Mouse (Mus musculus) gastrocnemius, postnatal 4 days (tissue): ENCODE results near the gene Rnf166. TPM values are rescaled to one million over a fixed set of nuclear protein-coding genes. Genes with fewer than 3 reads are reported as not detected.

Experiments
- DNase-seq, 2 experiments: peaks; one replicate each; pipeline ENCODE4 v3.0.0; 2021 to 2022; ENCODE audit warnings: low spot score in 2 of 2, mixed read lengths in 2 of 2
- total RNA-seq, 2 experiments: library from RNA; stranded (reverse); gene quantifications; 2 replicates each; pipeline ENCODE4 v1.2.3; 2021

Gene Rnf166
- total RNA-seq, 2 experiments from 2014 or later = 36.9 to 40.1 TPM

DNA sequence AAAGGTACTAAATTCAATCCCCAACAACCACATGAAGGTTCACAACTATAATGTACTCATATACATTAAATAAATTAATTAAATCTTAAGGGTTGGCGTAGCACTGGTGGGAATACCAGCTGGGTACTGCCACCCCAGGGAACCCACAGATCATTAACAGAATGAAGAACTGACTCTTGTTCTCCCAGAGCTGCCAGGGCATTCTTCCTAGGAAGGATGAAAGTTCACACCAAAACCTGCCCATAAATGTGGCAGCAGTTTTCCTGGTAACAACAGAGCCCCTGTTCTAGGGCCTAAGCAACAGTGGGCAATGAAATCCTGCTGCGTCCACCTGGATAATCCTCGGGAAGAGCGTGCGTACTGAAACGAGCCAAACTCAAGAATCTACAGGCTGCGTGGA is 33.5 kb downstream of the Rnf166 start:
- no peak for DNase-seq

- no peak for DNase-seq
These were observed 34.5 kb downstream of the Rnf166 start for GRCm38 (mm10) chr8:122441326-122441725.

DNA sequence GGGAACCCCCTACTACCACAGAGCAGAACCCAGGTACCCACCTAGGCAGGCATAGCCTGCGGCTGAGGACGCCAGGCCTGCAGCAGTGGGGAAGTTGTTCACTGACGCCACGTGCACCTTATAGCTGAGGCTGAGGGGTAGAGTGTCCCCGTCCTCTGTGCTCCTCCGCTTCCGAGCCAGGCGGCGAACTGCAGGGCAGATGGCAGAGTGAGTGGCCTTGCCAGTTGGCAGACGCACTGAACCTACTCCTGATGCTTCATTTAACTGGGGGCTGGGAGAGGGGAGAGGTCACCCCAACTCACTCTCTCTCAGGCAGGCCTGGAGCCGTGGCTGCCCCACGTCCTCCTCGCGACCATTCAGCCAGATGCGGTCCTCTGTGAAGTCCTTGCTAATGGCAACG is 36.5 kb downstream of the Rnf166 start:
- DNase-seq = no peak

DNA sequence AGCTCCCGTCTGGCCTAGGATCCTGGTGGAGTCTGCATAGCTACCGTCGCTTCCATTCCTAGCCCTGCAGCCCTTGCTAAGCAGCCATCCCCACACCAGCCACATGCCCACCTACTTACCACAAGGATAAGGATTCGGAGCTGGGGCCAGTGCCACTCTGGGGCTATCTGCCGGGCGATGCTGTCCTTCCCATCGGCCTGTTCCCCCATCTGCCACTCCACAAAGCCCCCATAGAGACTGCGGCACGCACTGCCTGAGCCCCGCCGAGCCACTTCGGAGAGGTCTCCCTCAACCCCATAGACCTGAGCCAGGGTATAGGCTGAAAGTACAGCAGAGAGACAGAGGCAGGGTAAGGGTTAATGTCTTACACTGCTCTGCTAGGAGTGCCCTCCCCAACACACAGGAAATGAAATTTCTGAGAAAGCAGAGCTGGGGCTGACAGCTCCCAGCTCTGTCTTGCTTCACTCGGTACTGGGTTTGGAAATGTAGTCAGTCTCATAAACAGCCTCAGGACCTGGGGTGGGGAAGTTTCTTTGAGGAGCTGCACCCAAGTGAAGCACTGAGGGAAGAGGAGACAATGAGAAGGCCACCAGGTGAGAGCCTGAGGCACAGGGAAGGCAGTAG is 38.0 kb downstream of the Rnf166 start:
- no peak for DNase-seq

DNA sequence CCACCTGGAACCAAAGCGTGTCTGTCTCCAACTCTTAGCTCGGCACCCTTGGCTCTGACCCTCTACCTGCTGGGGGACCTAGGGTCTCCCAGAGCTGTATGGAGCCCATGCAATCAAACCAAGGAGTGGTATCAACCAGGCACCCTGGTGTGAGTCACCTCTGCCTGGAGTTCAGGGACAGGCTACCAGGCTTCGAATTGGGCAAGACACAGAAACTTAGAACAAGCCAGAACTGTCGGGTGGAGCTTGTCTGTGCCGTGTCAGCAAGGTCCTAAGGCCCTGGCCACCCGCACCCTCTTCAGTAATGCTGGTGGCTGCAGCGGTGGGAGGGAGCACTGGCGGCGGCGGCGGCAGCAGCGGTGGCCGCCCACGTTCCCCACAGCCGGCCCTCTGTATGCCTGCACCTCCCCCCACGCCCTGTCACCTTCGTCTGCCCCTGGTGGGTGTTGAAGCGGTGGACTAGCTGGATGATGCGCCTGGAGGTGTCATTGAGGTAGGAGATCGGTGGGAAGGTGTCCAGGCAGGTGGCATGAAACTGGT is 39.2 kb downstream of the Rnf166 start:
- no peak for DNase-seq

DNA sequence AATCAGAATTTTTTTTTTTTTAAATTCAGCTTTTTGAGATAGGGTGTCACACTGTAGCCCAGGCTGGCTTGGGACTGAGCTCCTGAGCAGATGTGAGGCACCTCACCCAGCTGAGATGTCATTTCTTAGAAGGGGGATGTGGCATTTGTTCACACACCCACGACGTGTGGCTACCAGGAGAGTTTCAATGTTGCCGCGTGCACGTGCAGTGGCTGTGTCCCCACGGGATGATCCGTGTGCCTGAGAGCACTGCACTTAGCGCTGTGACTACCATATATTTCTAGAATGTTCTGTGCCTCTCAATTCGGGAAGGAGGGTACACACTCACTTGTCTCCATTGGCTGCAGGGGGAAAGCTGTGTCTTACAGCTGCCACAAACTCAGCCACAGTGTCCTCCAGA is 39.7 kb downstream of the Rnf166 start:
- DNase-seq = no peak

- DNase-seq = no peak
These were observed 40.5 kb downstream of the Rnf166 start for GRCm38 (mm10) chr8:122435375-122435774.

DNA sequence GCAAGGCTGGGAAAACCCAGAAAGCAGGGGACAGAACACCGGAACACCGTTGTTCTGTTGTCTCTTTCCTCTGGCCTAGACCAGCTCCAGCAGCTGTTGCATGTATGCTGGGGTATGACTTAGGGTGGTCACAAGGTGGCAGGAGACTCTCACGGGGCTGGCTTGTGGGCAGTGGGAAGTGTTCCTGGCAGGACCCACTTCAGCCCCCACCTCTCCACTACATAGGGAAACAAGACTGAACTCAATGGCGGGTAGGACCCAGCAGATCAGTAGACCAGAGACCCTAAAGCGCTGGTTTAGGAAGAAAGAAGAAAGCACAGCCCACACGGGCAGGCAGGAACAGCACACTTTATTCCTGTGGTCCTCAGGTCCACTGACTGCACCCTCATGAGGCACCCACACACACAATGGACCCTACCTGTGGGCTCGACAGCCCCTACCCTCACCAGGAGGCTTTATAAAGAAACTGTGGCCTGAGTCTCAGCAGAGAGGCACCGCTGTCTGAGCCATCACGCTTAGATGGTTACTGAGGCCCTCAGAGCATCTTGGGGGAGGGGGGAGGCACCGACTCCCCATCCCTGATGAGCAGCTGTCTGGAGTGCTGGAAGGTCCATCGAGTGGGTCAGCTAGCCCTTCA is 42.5 kb downstream of the Rnf166 start:
- DNase-seq = no peak

DNA sequence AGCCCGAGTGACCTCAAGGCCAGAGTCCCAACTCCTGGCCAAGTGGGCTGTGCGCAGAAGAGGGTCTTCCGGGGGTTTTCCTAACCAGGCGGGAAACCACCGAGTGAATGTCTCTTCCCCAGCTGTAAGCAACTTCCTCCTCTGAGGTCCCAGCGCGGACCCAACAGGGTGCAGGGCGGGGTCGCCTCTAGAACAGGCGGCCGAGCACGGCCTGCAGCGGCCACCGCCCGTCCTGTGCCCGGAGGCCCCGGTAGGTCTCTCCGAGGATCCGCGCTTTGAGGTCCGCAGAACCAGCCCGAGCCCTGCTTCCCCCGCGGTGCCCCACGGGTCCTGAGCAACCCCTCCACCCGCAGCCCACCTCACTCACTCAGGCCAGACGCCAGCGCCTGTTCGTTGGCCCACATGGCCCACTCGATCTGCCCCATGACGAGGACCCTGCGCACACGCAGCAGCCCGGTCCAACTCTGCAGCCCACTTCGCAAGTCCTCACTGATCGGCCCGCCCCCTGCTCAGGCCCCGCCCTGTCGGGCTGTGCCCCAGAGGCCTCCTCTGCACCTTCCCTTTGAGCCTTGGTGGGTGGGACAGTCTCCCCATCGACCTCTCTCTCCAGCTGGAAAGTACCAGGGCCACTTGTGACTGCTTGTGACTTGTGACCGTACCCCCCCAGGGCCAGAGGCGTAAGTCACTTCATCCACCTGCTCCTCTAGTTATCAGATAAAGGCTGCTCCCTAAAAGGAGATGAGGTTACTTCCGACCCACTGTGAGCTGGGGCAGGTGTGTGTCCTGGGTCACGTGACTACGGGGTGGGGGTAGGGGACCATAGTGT is 43.2 kb downstream of the Rnf166 start, which contains the start of gene Cyba:
TSS of gene Cyba (minus strand) at position 488 of the 826 bp plus-strand sequence.
- peak; percentile 55 to 75 for DNase-seq

DNA sequence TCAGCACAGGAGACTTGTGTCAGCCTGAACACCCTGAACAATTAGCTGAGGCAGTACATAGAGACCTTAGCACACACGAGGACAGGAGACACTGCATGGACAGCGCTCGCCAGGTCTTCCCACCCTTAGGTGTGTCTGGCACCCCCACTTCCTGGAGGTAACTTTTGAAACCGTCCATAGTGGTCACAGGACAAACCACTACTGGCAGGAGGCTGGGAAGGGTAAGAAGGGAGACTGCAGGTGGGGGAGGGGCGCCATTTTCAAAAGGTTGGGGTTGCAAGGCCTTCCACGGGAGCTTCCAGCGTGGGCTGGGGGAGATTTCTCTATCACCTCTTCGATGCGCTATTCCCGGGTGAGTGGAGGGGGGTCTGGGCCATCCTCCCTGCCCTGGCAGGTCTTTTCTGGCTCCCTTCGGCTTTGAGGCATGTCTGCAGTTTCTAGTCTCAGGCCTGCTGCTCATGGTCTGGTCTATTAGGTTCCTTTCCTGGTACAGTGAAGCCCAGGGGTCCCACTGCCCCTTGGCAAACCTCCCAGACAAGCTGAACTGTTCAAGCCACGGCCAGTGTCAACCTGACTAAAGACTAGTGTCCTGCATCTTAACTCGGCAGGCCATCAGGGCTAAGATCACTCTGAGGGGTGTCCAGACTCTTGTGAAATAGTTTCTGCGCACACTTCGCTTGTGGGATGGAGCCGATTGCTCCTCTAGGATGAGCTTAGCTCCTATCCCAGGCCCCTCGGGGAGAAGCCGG is 44.0 kb downstream of the Rnf166 start:
- DNase-seq = peak in 1 of 2 experiments; percentile 42

DNA sequence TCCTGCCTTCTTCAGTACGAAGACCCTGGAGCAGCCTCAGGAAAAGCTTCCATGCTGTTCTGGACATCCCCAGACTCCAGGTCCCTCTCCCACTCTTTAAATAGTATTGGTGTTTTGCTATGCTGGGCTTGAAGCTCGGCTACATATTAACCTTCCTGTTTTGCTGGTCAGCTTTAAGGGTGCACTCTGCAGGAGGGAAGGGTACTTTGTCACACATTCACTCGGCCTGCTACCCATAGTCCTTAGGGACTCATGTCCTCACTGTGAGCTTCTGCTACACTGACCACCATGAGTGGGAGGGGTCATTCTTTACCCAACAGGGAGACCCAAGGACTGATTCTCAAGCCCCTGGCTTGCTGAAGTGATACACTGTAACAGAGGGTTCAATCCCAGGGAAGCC is 45.2 kb downstream of the Rnf166 start:
- DNase-seq = no peak

GRCm38 (mm10) chr8:122430058-122430636 is 45.7 kb downstream of the Rnf166 start:
- peak in 1 of 2 experiments; percentile 17 for DNase-seq

GRCm38 (mm10) chr8:122428163-122428562 is 47.7 kb downstream of the Rnf166 start:
- DNase-seq = no peak

DNA sequence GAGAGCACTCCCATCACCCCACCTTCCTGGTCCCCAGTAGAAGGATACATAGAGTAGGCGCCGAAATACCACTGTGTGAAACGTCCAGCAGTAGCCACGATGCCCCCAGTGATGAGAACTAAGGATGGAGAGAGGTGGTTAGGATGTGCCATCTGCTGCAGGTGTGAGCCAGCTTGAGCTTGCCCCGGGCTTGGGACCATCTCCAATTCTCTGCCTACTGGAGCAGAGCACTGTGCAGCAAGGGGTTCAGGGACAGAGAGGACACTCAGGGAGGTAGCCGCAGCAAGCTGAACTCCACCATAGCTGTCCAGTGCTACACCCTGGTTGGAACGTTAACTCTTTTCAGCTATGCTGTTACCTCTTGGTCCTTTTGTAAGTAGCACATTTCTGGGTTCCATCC is 48.3 kb downstream of the Rnf166 start:
- no peak for DNase-seq

- DNase-seq = peak in 1 of 2 experiments; percentile 20
These were observed 49.7 kb downstream of the Rnf166 start for GRCm38 (mm10) chr8:122426145-122426544.

GRCm38 (mm10) chr8:122423659-122424058 is 52.2 kb downstream of the Rnf166 start:
- DNase-seq = peak; percentile 20 to 66

DNA sequence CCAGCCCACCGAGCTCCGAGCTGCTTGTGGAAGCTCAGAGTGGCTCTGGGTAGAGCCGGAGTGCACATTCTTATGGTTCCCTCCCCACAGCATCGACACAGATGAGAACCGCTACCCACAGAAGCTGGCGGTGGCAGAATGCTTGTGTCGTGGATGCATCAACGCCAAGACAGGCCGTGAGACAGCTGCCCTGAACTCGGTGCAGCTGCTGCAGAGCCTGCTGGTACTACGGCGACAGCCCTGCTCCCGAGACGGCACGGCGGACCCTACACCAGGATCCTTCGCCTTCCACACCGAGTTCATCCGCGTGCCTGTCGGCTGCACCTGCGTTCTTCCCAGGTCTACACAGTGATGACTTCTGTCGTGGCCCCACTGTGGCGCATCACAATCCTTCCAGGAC is 52.6 kb downstream of the Rnf166 start:
- peak; percentile 14 to 16 for DNase-seq

GRCm38 (mm10) chr8:122421376-122422070 is 54.3 kb downstream of the Rnf166 start, which contains the start of gene Il17c:
Gene Il17c, plus strand, starts transcription at chr8:122422020.
- DNase-seq = peak; percentile 16 to 20

- DNase-seq = peak; percentile 12 to 16
These were observed 55.8 kb downstream of the Rnf166 start for GRCm38 (mm10) chr8:122419881-122420555.
